In genomic region chr4:119859454-119859853, GRCm38 (mm10) we compare ENCODE assay signal across 19 mouse cellular contexts.
DNase-seq lines count a peak whose midpoint lies in the region; ATAC-seq and TF ChIP-seq lines count a peak whose summit lies in the region.
"Had no signal": no experiment of that assay in that cellular context is flagged by ENCODE, and none has a peak within 500 bp of the region (broad histone marks: within the 10 kb centered on the region; RNA-seq: fewer than 3 reads in every experiment).

No protein-coding gene starts in this region.

- H3K4me3 ChIP-seq in gastrocnemius, adult 2 months = no peak overlapping the region
- H3K4me3 ChIP-seq in kidney, adult 2 months (ENCODE audit: insufficient read depth, low read depth, low read length) = no peak overlapping the region
- H3K4me3 ChIP-seq in lung, embryonic 16.5 days (ENCODE audit: low read length) = no peak overlapping the region
- H3K4me3 ChIP-seq in liver, postnatal 0 days (ENCODE audit: low read depth, low read length) = no peak overlapping the region
- H3K4me3 ChIP-seq: embryonic facial prominence, embryonic 13.5 days; intestine, embryonic 15.5 days; liver, embryonic 15.5 days; midbrain, embryonic 10.5 days; neural tube, embryonic 13.5 days had no signal

- no peak overlapping the region for H3K27ac ChIP-seq in gastrocnemius, adult 2 months
- no peak overlapping the region for H3K27ac ChIP-seq in kidney, adult 2 months (ENCODE audit: insufficient read depth, low read depth, low read length)
- H3K27ac ChIP-seq in lung, embryonic 16.5 days (ENCODE audit: low read length) = no peak overlapping the region
- no peak overlapping the region for H3K27ac ChIP-seq in liver, postnatal 0 days (ENCODE audit: low read depth)
- H3K27ac ChIP-seq: embryonic facial prominence, embryonic 13.5 days; hindbrain, embryonic 14.5 days; intestine, embryonic 15.5 days; liver, embryonic 15.5 days; midbrain, embryonic 10.5 days; neural tube, embryonic 13.5 days had no signal

- 63% methylated on average over 4 of the region's 4 CpGs for WGBS in kidney, adult 2 months
- 31% methylated on average over 4 of the region's 4 CpGs for WGBS in lung, embryonic 16.5 days
- 44% methylated on average over 4 of the region's 4 CpGs for WGBS in liver, postnatal 0 days (ENCODE audit: insufficient replicate concordance)

- peak; percentile 55; the same call in 1 of the 2 replicates for ATAC-seq in lung, embryonic 16.5 days (ENCODE audit: low read depth)
- ATAC-seq in liver, postnatal 0 days = no peak
- ATAC-seq: forebrain, postnatal 0 days; intestine, embryonic 15.5 days had no signal

- no peaks in the 10 kb centered on the region for H3K36me3 ChIP-seq in kidney, adult 2 months (ENCODE audit: control insufficient read depth, insufficient read depth, low read length)
- no peaks in the 10 kb centered on the region for H3K36me3 ChIP-seq in lung, embryonic 16.5 days (ENCODE audit: control insufficient read depth, insufficient read depth, low read length)
- H3K36me3 ChIP-seq in liver, postnatal 0 days (replicated peaks; ENCODE audit: insufficient read depth, low read length) = no peaks in the 10 kb centered on the region
- H3K36me3 ChIP-seq: embryonic facial prominence, embryonic 13.5 days; intestine, embryonic 15.5 days; liver, embryonic 15.5 days; midbrain, embryonic 10.5 days; neural tube, embryonic 13.5 days had no signal

- no peaks in the 10 kb centered on the region for H3K9me3 ChIP-seq in lung, embryonic 16.5 days (ENCODE audit: control insufficient read depth, low read length)
- H3K9me3 ChIP-seq in liver, postnatal 0 days (ENCODE audit: low read length) = no peaks in the 10 kb centered on the region
- H3K9me3 ChIP-seq: embryonic facial prominence, embryonic 13.5 days; intestine, embryonic 15.5 days; liver, embryonic 15.5 days; midbrain, embryonic 10.5 days; neural tube, embryonic 13.5 days had no signal

- no peak overlapping the region for H3K4me2 ChIP-seq in lung, embryonic 16.5 days (ENCODE audit: low read depth, low read length)
- no peak overlapping the region for H3K4me2 ChIP-seq in liver, postnatal 0 days (ENCODE audit: low read depth, low read length)
- H3K4me2 ChIP-seq: embryonic facial prominence, embryonic 13.5 days; hindbrain, embryonic 14.5 days; intestine, embryonic 15.5 days; liver, embryonic 15.5 days; neural tube, embryonic 13.5 days had no signal

- TF ChIP-seq EP300 in liver, postnatal 0 days (IDR thresholded peaks at IDR 0.05; ENCODE audit: low read depth) = no peak

- no peak for TF ChIP-seq CTCF in gastrocnemius, adult 2 months (IDR thresholded peaks at IDR 0.05)
- TF ChIP-seq CTCF in kidney, adult 2 months (conservative IDR thresholded peaks at IDR 0.05; ENCODE audit: insufficient read depth, insufficient read length, low read depth, low read length) = no peak
- no peak for TF ChIP-seq CTCF in liver, postnatal 0 days (IDR thresholded peaks at IDR 0.05; ENCODE audit: low read depth)

- DNase-seq in gastrocnemius, adult 2 months = peak; percentile 47
- DNase-seq in gastrocnemius, postnatal 10 days = no peak
- DNase-seq in kidney, adult 2 months = peak; percentile 19
- no peak for DNase-seq in kidney, adult 18-20 months
- DNase-seq in lung, postnatal 4 days = peak; percentile 30 to 72
- DNase-seq in liver, postnatal 0 days = no peak
- DNase-seq: forebrain, postnatal 0 days; gastrocnemius, postnatal 36 days; kidney, postnatal 25 days; layer of hippocampus, adult 9-11 months; right cerebral cortex, postnatal 14 days; thymus, postnatal 14 days had no signal

- H3K27me3 ChIP-seq in kidney, adult 2 months (replicated peaks; ENCODE audit: control insufficient read depth, insufficient read depth, low read length) = no peaks in the 10 kb centered on the region
- no peaks in the 10 kb centered on the region for H3K27me3 ChIP-seq in lung, embryonic 16.5 days (ENCODE audit: control insufficient read depth, insufficient read depth, low read depth, low read length)
- no peaks in the 10 kb centered on the region for H3K27me3 ChIP-seq in liver, postnatal 0 days (ENCODE audit: insufficient read depth, low read length)
- H3K27me3 ChIP-seq: embryonic facial prominence, embryonic 13.5 days; intestine, embryonic 15.5 days; liver, embryonic 15.5 days; neural tube, embryonic 13.5 days had no signal

- H3K9ac ChIP-seq in lung, embryonic 16.5 days (ENCODE audit: low read length) = no peak overlapping the region
- no peak overlapping the region for H3K9ac ChIP-seq in liver, postnatal 0 days (replicated peaks)
- H3K9ac ChIP-seq: embryonic facial prominence, embryonic 13.5 days; forebrain, postnatal 0 days; hindbrain, embryonic 14.5 days; intestine, embryonic 15.5 days; liver, embryonic 15.5 days; neural tube, embryonic 13.5 days had no signal

- no peak for TF ChIP-seq POLR2A in kidney, adult 2 months (IDR thresholded peaks at IDR 0.05; ENCODE audit: low read depth, low read length)

- intact Hi-C loops in gastrocnemius, adult 2 months (cut with DNase I) = no loop called here

- no peaks in the 10 kb centered on the region for H3K4me1 ChIP-seq in kidney, adult 2 months (ENCODE audit: control insufficient read depth, insufficient read depth, low read length)
- H3K4me1 ChIP-seq in lung, embryonic 16.5 days (replicated peaks; ENCODE audit: control insufficient read depth, insufficient read depth, low read length) = peaks cover 8% of the 10 kb centered on the region
- H3K4me1 ChIP-seq in liver, postnatal 0 days (ENCODE audit: insufficient read depth) = no peaks in the 10 kb centered on the region
- H3K4me1 ChIP-seq: intestine, embryonic 15.5 days; liver, embryonic 15.5 days; midbrain, embryonic 10.5 days had no signal

Comparison
In these comparisons a context has a peak if more than half of its experiments do, and no peak if none do; other contexts are left out.
1. DNase-seq: peak in gastrocnemius, adult 2 months (single experiment), kidney, adult 2 months (single experiment) and lung, postnatal 4 days (2 of 2); none in gastrocnemius, postnatal 10 days (single experiment), kidney, adult 18-20 months (single experiment) and liver, postnatal 0 days (single experiment).